Mouse (Mus musculus): Measurements from ENCODE around the gene Gm37240. TPM values are rescaled to one million over a fixed set of nuclear protein-coding genes. Genes with fewer than 3 reads are reported as not detected.
A peak's percentile ranks its signal among the peaks of the same experiment; 100 is the strongest.
"Not testable (repeated sequence)": the region's sequence is repeated elsewhere in the genome, so short reads cannot be mapped to it uniquely, and the experiment has no call there.

Gene Gm37240
- polyA plus RNA-seq, 1 experiment from 2014 or later: 0.11 TPM

DNA sequence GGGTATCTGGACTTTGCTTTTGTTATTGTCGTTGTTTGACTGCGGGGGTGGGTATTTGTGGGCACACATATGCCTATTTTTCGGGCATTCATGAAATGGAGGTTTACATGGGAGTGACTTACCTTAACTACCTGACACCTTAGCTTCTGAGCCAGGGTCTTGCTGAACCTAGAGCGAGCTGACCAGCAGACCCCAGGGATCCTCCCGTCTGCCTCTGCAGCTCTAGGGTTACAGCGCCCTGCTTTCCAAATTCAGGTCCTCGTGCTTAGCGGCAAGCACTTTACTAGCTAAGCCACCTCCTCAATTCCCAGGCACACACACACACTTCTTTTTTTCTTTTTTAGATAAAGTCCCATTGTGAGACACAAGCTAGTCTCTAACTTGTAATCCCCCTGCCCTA lies 36.0 kb upstream of the Gm37240 start:
- ATAC-seq (ENCODE audit: low FRiP score, low TSS enrichment) (no peak), DNase-seq (no peak)
- no peaks in the 10 kb centered on the region for H3K27me3 ChIP-seq (ENCODE audit: control insufficient read depth, insufficient read depth, low read length)
- 67% methylated on average over 8 of the region's 8 CpGs for WGBS
- no peak overlapping the region for H3K4me2 ChIP-seq (ENCODE audit: low read length)
- H3K9ac ChIP-seq (replicated peaks; ENCODE audit: low read length): no peak overlapping the region
- H3K4me1 ChIP-seq (ENCODE audit: control insufficient read depth, insufficient read depth, low read length): no peaks in the 10 kb centered on the region
- H3K36me3 ChIP-seq (ENCODE audit: control insufficient read depth, insufficient read depth, low read length): no peaks in the 10 kb centered on the region
- no peak overlapping the region for H3K4me3 ChIP-seq (replicated peaks; ENCODE audit: low read depth, low read length)
- H3K9me3 ChIP-seq (ENCODE audit: control insufficient read depth, low read length): no peaks in the 10 kb centered on the region
- no peak overlapping the region for H3K27ac ChIP-seq (replicated peaks; ENCODE audit: low read depth, low read length)

DNA sequence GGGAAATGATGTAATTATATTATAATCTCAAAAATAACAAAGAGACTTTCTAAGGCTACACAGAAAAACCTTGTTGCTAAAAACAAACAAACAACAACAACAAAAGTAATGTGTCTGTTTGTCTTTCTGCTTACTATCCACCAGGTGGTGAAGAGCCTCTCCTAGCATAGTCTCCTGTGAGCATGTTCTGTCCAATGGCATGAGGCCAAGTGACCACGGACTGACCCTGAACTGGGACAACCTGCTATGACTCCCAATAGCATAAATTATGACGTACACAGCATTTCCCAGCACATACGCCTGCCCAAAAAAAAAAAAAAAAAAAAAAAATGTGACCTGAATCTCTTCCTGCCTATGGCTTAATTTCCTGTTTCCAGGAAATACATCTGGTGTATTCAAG lies 35.0 kb upstream of the Gm37240 start:
- no peak overlapping the region for H3K9ac ChIP-seq (replicated peaks; ENCODE audit: low read length)
- no peak overlapping the region for H3K4me3 ChIP-seq (replicated peaks; ENCODE audit: low read depth, low read length)
- H3K27me3 ChIP-seq (ENCODE audit: control insufficient read depth, insufficient read depth, low read length): no peaks in the 10 kb centered on the region
- no peaks in the 10 kb centered on the region for H3K4me1 ChIP-seq (ENCODE audit: control insufficient read depth, insufficient read depth, low read length)
- no peaks in the 10 kb centered on the region for H3K9me3 ChIP-seq (ENCODE audit: control insufficient read depth, low read length)
- ATAC-seq (ENCODE audit: low FRiP score, low TSS enrichment) (no peak), DNase-seq (no peak)
- H3K27ac ChIP-seq (replicated peaks; ENCODE audit: low read depth, low read length): no peak overlapping the region
- 79% methylated on average over 3 of the region's 3 CpGs for whole genome bisulfite sequencing
- no peaks in the 10 kb centered on the region for H3K36me3 ChIP-seq (ENCODE audit: control insufficient read depth, insufficient read depth, low read length)
- H3K4me2 ChIP-seq (ENCODE audit: low read length): no peak overlapping the region

DNA sequence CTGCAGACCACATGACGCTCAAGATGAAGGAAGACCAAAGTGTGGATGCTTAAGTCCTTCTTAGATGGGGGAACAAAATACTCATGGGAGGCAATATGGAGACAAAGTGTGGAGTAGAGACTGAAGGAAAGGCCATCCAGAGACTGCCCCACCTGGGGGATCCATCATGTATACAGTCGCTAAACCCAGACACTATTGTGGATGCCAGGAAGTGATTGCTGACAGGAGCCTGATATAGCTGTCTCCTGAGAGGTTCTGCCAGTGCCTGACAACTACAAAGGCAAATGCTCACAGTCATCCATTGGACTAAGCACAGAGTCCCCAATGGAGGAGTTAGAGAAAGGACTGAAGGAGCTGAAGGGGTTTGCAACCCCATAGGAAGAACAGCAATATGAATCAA lies 33.4 kb upstream of the Gm37240 start:
- not testable (repeated sequence) for H3K4me1 ChIP-seq (ENCODE audit: control insufficient read depth, insufficient read depth, low read length); H3K27me3 ChIP-seq (ENCODE audit: control insufficient read depth, insufficient read depth, low read length); H3K9ac ChIP-seq (replicated peaks; ENCODE audit: low read length); H3K4me3 ChIP-seq (replicated peaks; ENCODE audit: low read depth, low read length); H3K9me3 ChIP-seq (ENCODE audit: control insufficient read depth, low read length); ATAC-seq (ENCODE audit: low FRiP score, low TSS enrichment); H3K27ac ChIP-seq (replicated peaks; ENCODE audit: low read depth, low read length); H3K36me3 ChIP-seq (ENCODE audit: control insufficient read depth, insufficient read depth, low read length); H3K4me2 ChIP-seq (ENCODE audit: low read length); DNase-seq
- 90% methylated on average over 2 of the region's 2 CpGs for WGBS

DNA sequence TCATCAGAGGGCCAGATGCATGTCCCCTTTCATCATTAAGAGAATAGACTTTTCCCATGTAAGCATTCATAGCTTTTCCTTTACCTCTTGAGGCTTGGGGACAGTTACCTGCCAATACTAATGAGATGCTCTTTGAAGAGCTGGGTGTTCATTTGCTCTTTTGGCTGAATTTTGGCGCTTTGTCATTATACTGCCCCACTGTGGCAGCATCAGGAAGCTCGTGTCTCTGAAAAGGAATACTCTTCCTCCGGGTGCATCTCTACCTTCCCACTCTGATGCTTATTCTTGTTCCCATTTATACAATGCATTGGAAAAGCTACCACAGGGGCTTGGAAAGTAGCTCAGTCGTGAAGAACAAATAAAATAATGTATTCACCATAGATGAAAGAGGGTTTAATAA lies 30.3 kb upstream of the Gm37240 start:
- no peak overlapping the region for H3K4me3 ChIP-seq (replicated peaks; ENCODE audit: low read depth, low read length)
- ATAC-seq (ENCODE audit: low FRiP score, low TSS enrichment) (no peak), DNase-seq (peak; percentile 72)
- no peaks in the 10 kb centered on the region for H3K9me3 ChIP-seq (ENCODE audit: control insufficient read depth, low read length)
- H3K36me3 ChIP-seq (ENCODE audit: control insufficient read depth, insufficient read depth, low read length): no peaks in the 10 kb centered on the region
- 16% methylated on average over 4 of the region's 4 CpGs for WGBS
- H3K4me2 ChIP-seq (ENCODE audit: low read length): no peak overlapping the region
- H3K4me1 ChIP-seq (ENCODE audit: control insufficient read depth, insufficient read depth, low read length): no peaks in the 10 kb centered on the region
- H3K9ac ChIP-seq (replicated peaks; ENCODE audit: low read length): no peak overlapping the region
- H3K27me3 ChIP-seq (ENCODE audit: control insufficient read depth, insufficient read depth, low read length): no peaks in the 10 kb centered on the region
- no peak overlapping the region for H3K27ac ChIP-seq (replicated peaks; ENCODE audit: low read depth, low read length)

DNA sequence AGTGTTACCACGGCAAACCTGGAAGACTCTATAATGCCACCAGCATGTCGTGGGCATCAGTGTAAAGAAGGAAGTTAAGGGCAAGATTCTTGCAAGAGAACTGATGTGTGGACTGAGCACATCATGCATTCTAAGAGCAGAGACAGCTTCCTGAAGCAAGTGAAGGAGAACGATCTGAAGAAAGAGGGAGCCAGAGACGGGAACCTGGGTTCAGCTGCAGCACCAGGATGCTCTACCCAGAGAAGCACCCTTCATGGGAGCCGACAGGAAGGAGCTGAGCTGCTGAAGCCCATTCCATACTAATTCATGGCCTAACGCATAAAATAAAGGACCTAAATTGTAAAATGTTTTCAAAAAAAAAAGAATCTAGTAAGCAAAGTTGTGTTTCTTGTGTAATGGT lies 27.5 kb upstream of the Gm37240 start:
- 93% methylated on average over 6 of the region's 6 CpGs for WGBS
- no peak overlapping the region for H3K27ac ChIP-seq (replicated peaks; ENCODE audit: low read depth, low read length)
- no peak overlapping the region for H3K4me3 ChIP-seq (replicated peaks; ENCODE audit: low read depth, low read length)
- no peak for DNase-seq
- no peak for ATAC-seq (ENCODE audit: low FRiP score, low TSS enrichment)
- H3K27me3 ChIP-seq (ENCODE audit: control insufficient read depth, insufficient read depth, low read length): no peaks in the 10 kb centered on the region
- no peaks in the 10 kb centered on the region for H3K4me1 ChIP-seq (ENCODE audit: control insufficient read depth, insufficient read depth, low read length)
- no peaks in the 10 kb centered on the region for H3K36me3 ChIP-seq (ENCODE audit: control insufficient read depth, insufficient read depth, low read length)
- no peak overlapping the region for H3K9ac ChIP-seq (replicated peaks; ENCODE audit: low read length)
- H3K4me2 ChIP-seq (ENCODE audit: low read length): no peak overlapping the region
- no peaks in the 10 kb centered on the region for H3K9me3 ChIP-seq (ENCODE audit: control insufficient read depth, low read length)

DNA sequence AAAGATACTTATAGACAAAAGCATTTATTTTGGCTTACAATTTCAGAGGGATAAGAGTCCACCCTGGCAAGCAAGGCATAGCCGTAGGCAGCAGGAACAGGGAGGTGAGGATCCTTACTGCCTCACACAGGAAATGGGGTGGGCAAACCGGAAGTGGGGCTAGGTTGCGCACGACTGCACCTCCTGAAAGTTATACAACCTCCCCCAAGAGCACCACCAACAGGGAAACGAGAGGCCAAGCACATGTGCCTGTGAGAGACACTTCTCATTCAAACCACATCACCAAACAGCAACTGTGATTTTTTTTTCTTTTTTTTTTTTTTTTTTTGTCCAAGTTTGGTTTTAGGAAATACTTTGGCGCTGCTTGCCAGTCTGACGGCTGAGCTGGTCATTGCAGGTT lies 19.8 kb upstream of the Gm37240 start:
- DNase-seq (no peak), ATAC-seq (ENCODE audit: low FRiP score, low TSS enrichment) (no peak)
- Histone ChIP-seq H3K27ac (replicated peaks; ENCODE audit: low read depth, low read length) (no peak overlapping the region), H3K27me3 (ENCODE audit: control insufficient read depth, insufficient read depth, low read length) (no peaks in the 10 kb centered on the region), H3K36me3 (ENCODE audit: control insufficient read depth, insufficient read depth, low read length) (no peaks in the 10 kb centered on the region), H3K9me3 (ENCODE audit: control insufficient read depth, low read length) (no peaks in the 10 kb centered on the region), H3K4me1 (ENCODE audit: control insufficient read depth, insufficient read depth, low read length) (no peaks in the 10 kb centered on the region), H3K9ac (replicated peaks; ENCODE audit: low read length) (no peak overlapping the region), H3K4me2 (ENCODE audit: low read length) (no peak overlapping the region), H3K4me3 (replicated peaks; ENCODE audit: low read depth, low read length) (no peak overlapping the region)
- 80% methylated on average over 7 of the region's 7 CpGs for WGBS

DNA sequence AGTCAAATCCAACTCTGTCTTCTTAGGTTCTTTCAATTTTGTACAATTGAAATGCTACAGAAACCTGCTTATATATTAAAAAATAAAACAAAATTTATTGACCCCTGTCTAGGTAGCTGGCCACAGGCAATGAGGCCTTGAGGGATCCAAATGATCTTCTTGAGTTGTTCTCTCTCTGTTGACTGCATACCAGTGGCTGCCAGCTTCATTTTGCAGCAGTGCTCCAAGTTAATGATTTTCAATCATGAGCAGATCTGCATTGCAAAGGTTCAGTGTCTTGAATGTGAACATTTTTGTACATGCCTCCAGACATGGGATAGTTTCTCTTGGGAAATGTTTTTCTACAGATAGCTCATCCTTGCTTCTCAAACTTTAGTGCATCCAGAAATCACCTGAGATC lies 17.1 kb upstream of the Gm37240 start:
- no peak for ATAC-seq (ENCODE audit: low FRiP score, low TSS enrichment)
- no peak overlapping the region for H3K27ac ChIP-seq (replicated peaks; ENCODE audit: low read depth, low read length)
- no peaks in the 10 kb centered on the region for H3K4me1 ChIP-seq (ENCODE audit: control insufficient read depth, insufficient read depth, low read length)
- no peak for DNase-seq
- no peaks in the 10 kb centered on the region for H3K36me3 ChIP-seq (ENCODE audit: control insufficient read depth, insufficient read depth, low read length)
- no peaks in the 10 kb centered on the region for H3K27me3 ChIP-seq (ENCODE audit: control insufficient read depth, insufficient read depth, low read length)
- H3K4me3 ChIP-seq (replicated peaks; ENCODE audit: low read depth, low read length): no peak overlapping the region
- no peak overlapping the region for H3K4me2 ChIP-seq (ENCODE audit: low read length)
- H3K9me3 ChIP-seq (ENCODE audit: control insufficient read depth, low read length): no peaks in the 10 kb centered on the region
- H3K9ac ChIP-seq (replicated peaks; ENCODE audit: low read length): no peak overlapping the region

DNA sequence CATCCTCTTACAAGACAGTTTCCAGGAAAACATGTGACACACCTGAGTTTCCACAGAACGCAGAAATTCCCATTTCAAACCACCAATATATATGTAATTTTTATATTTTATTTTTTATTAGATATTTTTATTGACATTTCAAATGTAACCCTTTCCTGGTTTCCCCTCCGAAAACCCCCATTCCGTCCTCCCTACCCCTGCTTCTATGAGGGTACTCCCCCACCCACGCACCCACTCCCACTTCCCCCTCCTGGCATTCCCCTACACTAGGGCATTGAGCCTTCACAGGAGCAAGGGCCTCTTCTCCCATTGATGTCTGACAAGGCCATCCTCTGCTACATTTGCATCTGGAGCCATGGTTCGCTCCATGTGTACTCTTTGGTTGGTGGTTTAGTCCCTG lies 7.7 kb upstream of the Gm37240 start:
- Histone ChIP-seq H3K9me3 (ENCODE audit: control insufficient read depth, low read length) (no peaks in the 10 kb centered on the region), H3K27ac (replicated peaks; ENCODE audit: low read depth, low read length) (no peak overlapping the region), H3K9ac (replicated peaks; ENCODE audit: low read length) (no peak overlapping the region), H3K27me3 (ENCODE audit: control insufficient read depth, insufficient read depth, low read length) (no peaks in the 10 kb centered on the region), H3K4me2 (ENCODE audit: low read length) (no peak overlapping the region), H3K4me1 (ENCODE audit: control insufficient read depth, insufficient read depth, low read length) (no peaks in the 10 kb centered on the region), H3K4me3 (replicated peaks; ENCODE audit: low read depth, low read length) (no peak overlapping the region), H3K36me3 (ENCODE audit: control insufficient read depth, insufficient read depth, low read length) (no peaks in the 10 kb centered on the region)
- ATAC-seq (ENCODE audit: low FRiP score, low TSS enrichment): no peak
- DNase-seq: no peak
- WGBS: 96% methylated on average over 5 of the region's 5 CpGs

DNA sequence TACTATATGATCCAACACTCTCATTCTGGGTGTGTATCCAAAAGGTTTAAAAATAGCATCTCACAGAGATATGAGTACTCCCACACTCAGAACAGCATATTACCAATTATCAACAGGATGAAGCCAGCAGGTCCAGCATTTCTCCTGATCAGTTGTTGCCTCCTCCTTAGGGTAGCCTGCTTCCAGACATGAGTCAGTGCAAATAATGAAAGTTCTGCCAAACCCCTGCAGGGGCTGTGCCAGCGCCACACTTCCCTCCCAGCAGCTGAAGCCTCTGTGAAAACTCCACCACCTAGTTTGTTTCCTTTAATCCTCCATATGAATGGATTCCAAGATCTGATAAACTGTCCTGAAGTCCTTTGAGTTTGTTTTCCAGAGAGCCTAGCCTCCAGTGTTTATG lies 4.3 kb upstream of the Gm37240 start:
- Histone ChIP-seq H3K36me3 (ENCODE audit: control insufficient read depth, insufficient read depth, low read length) (no peaks in the 10 kb centered on the region), H3K4me3 (replicated peaks; ENCODE audit: low read depth, low read length) (no peak overlapping the region), H3K4me1 (ENCODE audit: control insufficient read depth, insufficient read depth, low read length) (peaks cover 12% of the 10 kb centered on the region), H3K9ac (replicated peaks; ENCODE audit: low read length) (no peak overlapping the region), H3K27me3 (ENCODE audit: control insufficient read depth, insufficient read depth, low read length) (peaks cover 19% of the 10 kb centered on the region), H3K4me2 (ENCODE audit: low read length) (no peak overlapping the region), H3K9me3 (ENCODE audit: control insufficient read depth, low read length) (no peaks in the 10 kb centered on the region), H3K27ac (replicated peaks; ENCODE audit: low read depth, low read length) (no peak overlapping the region)
- ATAC-seq (ENCODE audit: low FRiP score, low TSS enrichment) (no peak), DNase-seq (no peak)
- 79% methylated on average over 1 of the region's 1 CpGs for WGBS

All from midbrain, embryonic 14.5 days (tissue).